Mouse (Mus musculus): ENCODE results near the gene Maml3. TPM values are rescaled to one million over a fixed set of nuclear protein-coding genes. Genes with fewer than 3 reads are reported as not detected.
A peak's percentile ranks its signal among the peaks of the same experiment; 100 is the strongest.

The Maml3 gene
- polyA plus RNA-seq, 1 experiment from 2014 or later, result 8.6 TPM

GRCm38 (mm10) chr3:51888662-51889433 lies 216.0 kb downstream of the Maml3 start:
- 6% methylated on average over 20 of the region's 20 CpGs for WGBS

DNA sequence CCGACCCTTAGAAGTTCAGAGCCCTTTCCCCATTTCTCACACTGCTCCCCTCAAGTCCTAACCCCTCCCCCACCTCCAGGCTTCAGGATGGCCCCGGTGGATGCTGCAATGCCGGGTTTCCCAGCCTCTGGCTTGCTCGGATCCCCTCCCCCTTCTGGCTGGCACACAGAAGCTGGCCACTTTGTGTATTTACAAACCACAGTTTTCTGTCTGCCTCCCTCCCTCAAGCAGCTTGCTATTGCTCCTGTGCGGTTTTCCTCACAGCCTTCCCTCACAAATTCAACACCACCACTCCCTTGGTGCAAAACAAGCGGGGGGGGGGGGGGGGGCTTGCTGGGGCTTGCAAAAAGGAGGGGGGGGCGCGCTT lies 216.6 kb downstream of the Maml3 start:
- H3K9ac ChIP-seq (replicated peaks), result peak overlapping the region; percentile 60
- peak overlapping the region; percentile 4 for H3K4me3 ChIP-seq (replicated peaks)
- peak overlapping the region; percentile 47 for H3K4me2 ChIP-seq (replicated peaks)
- H3K9me3 ChIP-seq, result no peaks in the 10 kb centered on the region
- H3K27ac ChIP-seq, result peak overlapping the region; percentile 92
- WGBS, result 2% methylated on average over 6 of the region's 8 CpGs
- H3K4me1 ChIP-seq (replicated peaks), result peaks cover 35% of the 10 kb centered on the region
- no peaks in the 10 kb centered on the region for H3K36me3 ChIP-seq
- no peaks in the 10 kb centered on the region for H3K27me3 ChIP-seq
- peak; percentile 56 for ATAC-seq

More at GRCm38 (mm10) chr3:51888662-51889433, 216.0 kb downstream of the Maml3 start:
- Histone ChIP-seq H3K4me1 (replicated peaks) (peaks cover 31% of the 10 kb centered on the region), H3K27ac (peak overlapping the region; percentile 92), H3K9ac (replicated peaks) (peak overlapping the region; percentile 60), H3K9me3 (no peaks in the 10 kb centered on the region), H3K4me3 (replicated peaks) (peak overlapping the region; percentile 4), H3K4me2 (replicated peaks) (peak overlapping the region; percentile 47), H3K36me3 (no peaks in the 10 kb centered on the region), H3K27me3 (no peaks in the 10 kb centered on the region)
- ATAC-seq, result peak; percentile 90

GRCm38 (mm10) chr3:51885920-51886319 lies 219.0 kb downstream of the Maml3 start:
- Histone ChIP-seq H3K9me3 (no peaks in the 10 kb centered on the region), H3K4me3 (replicated peaks) (no peak overlapping the region), H3K27me3 (no peaks in the 10 kb centered on the region), H3K27ac (no peak overlapping the region), H3K9ac (replicated peaks) (no peak overlapping the region), H3K4me1 (replicated peaks) (peaks cover 42% of the 10 kb centered on the region), H3K4me2 (replicated peaks) (no peak overlapping the region), H3K36me3 (no peaks in the 10 kb centered on the region)
- WGBS, result 67% methylated on average over 5 of the region's 5 CpGs
- no peak for ATAC-seq

- H3K4me3 ChIP-seq (replicated peaks), result no peak overlapping the region
- WGBS, result 85% methylated on average over 5 of the region's 5 CpGs
These were observed 219.4 kb downstream of the Maml3 start for GRCm38 (mm10) chr3:51885487-51885886.

DNA sequence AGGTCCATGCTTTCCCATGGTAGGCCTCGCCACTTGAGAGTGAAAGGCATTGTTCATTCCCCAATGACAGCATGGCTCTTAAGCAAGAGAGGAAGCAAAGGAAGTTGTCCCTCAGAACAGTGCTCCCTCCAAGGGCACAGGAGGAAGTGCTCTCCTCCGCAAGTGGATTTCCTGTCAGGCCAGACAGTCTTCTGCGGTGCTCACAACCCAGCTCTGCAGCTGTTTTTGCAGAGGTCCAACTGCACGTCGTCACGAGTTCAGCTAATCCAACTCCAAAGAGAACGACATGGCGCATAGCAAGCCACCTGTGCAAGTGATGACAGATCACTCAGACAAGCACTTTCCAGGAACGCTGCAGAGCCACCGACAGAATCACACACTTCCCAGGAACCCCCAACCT lies 222.9 kb downstream of the Maml3 start:
- WGBS, result 79% methylated on average over 10 of the region's 10 CpGs
- H3K9ac ChIP-seq (replicated peaks), result no peak overlapping the region
- no peaks in the 10 kb centered on the region for H3K27me3 ChIP-seq
- no peak overlapping the region for H3K27ac ChIP-seq
- H3K9me3 ChIP-seq, result no peaks in the 10 kb centered on the region
- H3K4me3 ChIP-seq (replicated peaks), result no peak overlapping the region
- H3K4me2 ChIP-seq (replicated peaks), result no peak overlapping the region
- H3K4me1 ChIP-seq (replicated peaks), result peaks cover 33% of the 10 kb centered on the region
- H3K36me3 ChIP-seq, result no peaks in the 10 kb centered on the region
- ATAC-seq, result no peak

More at GRCm38 (mm10) chr3:51885487-51885886, 219.4 kb downstream of the Maml3 start:
- Histone ChIP-seq H3K4me2 (replicated peaks) (no peak overlapping the region), H3K27me3 (no peaks in the 10 kb centered on the region), H3K27ac (no peak overlapping the region), H3K36me3 (no peaks in the 10 kb centered on the region), H3K9ac (replicated peaks) (no peak overlapping the region), H3K9me3 (no peaks in the 10 kb centered on the region), H3K4me1 (replicated peaks) (peaks cover 47% of the 10 kb centered on the region)
- no peak for ATAC-seq

DNA sequence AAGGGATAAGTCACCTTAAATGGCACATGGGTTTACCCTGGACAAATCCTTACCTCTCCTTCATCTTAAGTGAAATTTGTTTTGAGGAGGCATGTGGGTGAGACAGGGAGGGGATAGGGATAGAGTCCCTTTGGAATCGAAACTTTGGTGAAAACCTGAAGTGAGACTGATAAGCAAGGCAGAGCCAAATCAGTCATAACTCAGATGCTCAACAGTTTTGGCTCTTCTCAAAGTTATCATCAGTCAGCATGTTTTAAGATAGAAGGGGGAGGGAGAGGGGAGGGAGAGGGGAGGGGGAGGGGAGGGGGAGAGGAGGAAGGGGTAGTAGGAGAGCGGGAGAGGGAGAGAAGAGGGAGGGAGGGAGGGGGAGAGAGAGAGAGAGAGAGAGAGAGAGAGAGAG lies 223.5 kb downstream of the Maml3 start:
- Histone ChIP-seq H3K27me3 (no peaks in the 10 kb centered on the region), H3K9me3 (no peaks in the 10 kb centered on the region), H3K4me1 (replicated peaks) (peaks cover 33% of the 10 kb centered on the region), H3K36me3 (no peaks in the 10 kb centered on the region), H3K27ac (no peak overlapping the region), H3K4me2 (replicated peaks) (no peak overlapping the region), H3K4me3 (replicated peaks) (no peak overlapping the region), H3K9ac (replicated peaks) (no peak overlapping the region)
- WGBS, result 68% methylated on average over 2 of the region's 2 CpGs
- ATAC-seq, result no peak

- 63% methylated on average over 8 of the region's 8 CpGs for WGBS
- Histone ChIP-seq H3K36me3 (no peaks in the 10 kb centered on the region), H3K4me3 (replicated peaks) (no peak overlapping the region), H3K4me2 (replicated peaks) (no peak overlapping the region), H3K4me1 (replicated peaks) (peaks cover 33% of the 10 kb centered on the region), H3K9ac (replicated peaks) (no peak overlapping the region), H3K27ac (peak overlapping the region; percentile 40), H3K27me3 (no peaks in the 10 kb centered on the region), H3K9me3 (no peaks in the 10 kb centered on the region)
- no peak for ATAC-seq
These were observed 224.3 kb downstream of the Maml3 start for GRCm38 (mm10) chr3:51880506-51881036.

- H3K36me3 ChIP-seq, result no peaks in the 10 kb centered on the region
- WGBS, result 91% methylated on average over 11 of the region's 11 CpGs
These were observed 225.7 kb downstream of the Maml3 start for GRCm38 (mm10) chr3:51879211-51879610.

DNA sequence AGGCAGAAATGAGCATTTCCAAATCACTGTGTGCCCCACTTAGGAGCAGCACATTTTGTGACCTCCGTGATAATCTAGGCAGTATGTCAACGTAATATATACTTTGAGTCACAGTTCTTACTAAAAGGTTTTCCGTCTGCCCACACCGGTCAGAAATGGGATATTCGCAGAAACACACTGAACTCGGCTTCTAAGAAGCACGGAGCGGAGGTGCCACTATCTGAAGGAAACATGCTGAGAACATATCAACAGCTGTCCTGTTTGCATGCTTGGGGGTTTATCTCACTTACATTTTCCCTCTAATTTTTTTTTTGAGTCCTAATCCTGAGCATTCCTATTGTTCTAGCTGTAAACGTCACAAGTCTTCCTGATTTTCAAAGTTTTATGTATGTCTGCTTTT lies 226.3 kb downstream of the Maml3 start:
- Histone ChIP-seq H3K27me3 (no peaks in the 10 kb centered on the region), H3K9ac (replicated peaks) (no peak overlapping the region), H3K4me3 (replicated peaks) (no peak overlapping the region), H3K36me3 (no peaks in the 10 kb centered on the region), H3K4me1 (replicated peaks) (peaks cover 43% of the 10 kb centered on the region), H3K4me2 (replicated peaks) (no peak overlapping the region), H3K9me3 (no peaks in the 10 kb centered on the region), H3K27ac (no peak overlapping the region)
- no peak for ATAC-seq
- WGBS, result 88% methylated on average over 9 of the region's 9 CpGs

More at GRCm38 (mm10) chr3:51879211-51879610, 225.7 kb downstream of the Maml3 start:
- H3K9ac ChIP-seq (replicated peaks), result no peak overlapping the region
- no peak overlapping the region for H3K27ac ChIP-seq
- ATAC-seq, result no peak
- H3K4me3 ChIP-seq (replicated peaks), result no peak overlapping the region
- H3K27me3 ChIP-seq, result no peaks in the 10 kb centered on the region
- H3K4me2 ChIP-seq (replicated peaks), result no peak overlapping the region
- H3K9me3 ChIP-seq, result no peaks in the 10 kb centered on the region
- H3K4me1 ChIP-seq (replicated peaks), result peaks cover 42% of the 10 kb centered on the region

- Histone ChIP-seq H3K27me3 (no peaks in the 10 kb centered on the region), H3K27ac (no peak overlapping the region), H3K4me1 (replicated peaks) (peaks cover 49% of the 10 kb centered on the region), H3K36me3 (no peaks in the 10 kb centered on the region), H3K9me3 (no peaks in the 10 kb centered on the region), H3K4me2 (replicated peaks) (no peak overlapping the region), H3K4me3 (replicated peaks) (no peak overlapping the region), H3K9ac (replicated peaks) (no peak overlapping the region)
- 93% methylated on average over 9 of the region's 9 CpGs for WGBS
- ATAC-seq, result no peak
These were observed 228.1 kb downstream of the Maml3 start for GRCm38 (mm10) chr3:51876729-51877128.

- H3K27ac ChIP-seq, result no peak overlapping the region
These were observed 229.2 kb downstream of the Maml3 start for GRCm38 (mm10) chr3:51875629-51876028.

GRCm38 (mm10) chr3:51874252-51874651 lies 230.6 kb downstream of the Maml3 start:
- H3K4me1 ChIP-seq (replicated peaks), result peaks cover 47% of the 10 kb centered on the region
- no peaks in the 10 kb centered on the region for H3K9me3 ChIP-seq
- no peaks in the 10 kb centered on the region for H3K36me3 ChIP-seq
- H3K4me3 ChIP-seq (replicated peaks), result no peak overlapping the region
- 71% methylated on average over 3 of the region's 3 CpGs for WGBS
- H3K27me3 ChIP-seq, result no peaks in the 10 kb centered on the region
- no peak overlapping the region for H3K4me2 ChIP-seq (replicated peaks)
- H3K27ac ChIP-seq, result no peak overlapping the region
- ATAC-seq, result no peak
- no peak overlapping the region for H3K9ac ChIP-seq (replicated peaks)

More at GRCm38 (mm10) chr3:51875629-51876028, 229.2 kb downstream of the Maml3 start:
- Histone ChIP-seq H3K4me2 (replicated peaks) (no peak overlapping the region), H3K36me3 (no peaks in the 10 kb centered on the region), H3K27me3 (no peaks in the 10 kb centered on the region), H3K4me3 (replicated peaks) (no peak overlapping the region), H3K4me1 (replicated peaks) (peaks cover 45% of the 10 kb centered on the region), H3K9ac (replicated peaks) (no peak overlapping the region), H3K9me3 (no peaks in the 10 kb centered on the region)
- no peak for ATAC-seq
- 92% methylated on average over 4 of the region's 4 CpGs for WGBS

Measured in midbrain, embryonic 13.5 days (tissue).